Mouse (Mus musculus): ENCODE data around the gene Med13l. TPM values are rescaled to one million over a fixed set of nuclear protein-coding genes. Genes with fewer than 3 reads are reported as not detected.

The Med13l gene
- total and polyA plus RNA-seq, 3 experiments, result 2.0 to 11.0 (median 10.1) TPM

DNA sequence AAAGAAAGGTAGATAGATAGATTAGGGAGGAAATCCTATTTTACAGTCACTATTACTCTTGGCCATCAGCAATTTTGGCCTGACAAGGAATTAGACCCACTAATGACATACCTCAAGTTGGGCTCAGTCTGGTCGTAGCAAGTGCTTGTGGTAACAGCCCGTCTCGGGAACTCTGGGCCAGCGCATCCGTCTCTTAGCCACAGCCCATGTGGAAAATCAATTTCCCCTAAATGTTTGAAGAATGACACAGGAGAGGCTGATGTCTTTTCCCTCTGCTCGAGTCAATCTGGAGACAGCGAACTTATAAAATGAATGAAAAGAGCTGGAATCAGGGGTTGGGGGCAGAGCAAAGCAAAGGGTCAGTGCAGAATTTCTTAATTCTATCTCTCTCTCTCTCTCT is 36.1 kb upstream of the Med13l start:
- no peaks in the 10 kb centered on the region for H3K9me3 ChIP-seq (replicated peaks; ENCODE audit: low read length)
- DNase-seq (ENCODE audit: extremely low read depth), result no peak
- H3K4me2 ChIP-seq (ENCODE audit: insufficient read depth, low read depth, poor library complexity, severe bottlenecking), result no peak overlapping the region
- no peak overlapping the region for H3K9ac ChIP-seq (ENCODE audit: insufficient read depth, low read depth)
- no peaks in the 10 kb centered on the region for H3K36me3 ChIP-seq (replicated peaks in 1 of 2; ENCODE audit: control insufficient read depth in 1 of 2, insufficient read depth in 1 of 2, low read length in 1 of 2)
- H3K79me2 ChIP-seq (replicated peaks; ENCODE audit: control insufficient read depth, extremely low read depth, insufficient read depth, poor library complexity, severe bottlenecking), result no peaks in the 10 kb centered on the region
- no peaks in the 10 kb centered on the region for H3K27me3 ChIP-seq (replicated peaks)
- peaks cover 2 to 6% of the 10 kb centered on the region in 2 experiments; a peak in 1 of 4 replicates for H3K4me1 ChIP-seq (ENCODE audit: control insufficient read depth in 1 of 2, insufficient read depth in 2 of 2)
- H3K4me3 ChIP-seq (replicated peaks in 1 of 3; ENCODE audit: low read depth in 2 of 3, low read length in 2 of 3, poor library complexity in 1 of 3), result no peak overlapping the region
- dilution Hi-C loops (cut with MboI; ENCODE audit: extremely low pct_ligation_motif_present, extremely low pct_unique_long_range_greater_than_20kb, low sequenced_read_pairs) (no loop called here), in situ Hi-C loops (cut with MboI; ENCODE audit: low pct_ligation_motif_present, low pct_unique_long_range_greater_than_20kb, low sequenced_read_pairs) (no loop called here)
- no peak overlapping the region for H3K27ac ChIP-seq (ENCODE audit: insufficient read depth, low read depth)
- TF ChIP-seq KAT2A (IDR thresholded peaks at IDR 0.05; ENCODE audit: insufficient replicate concordance, low read length), result no peak
- TF ChIP-seq CTCF (conservative IDR thresholded peaks at IDR 0.05 in 1 of 2, IDR thresholded peaks at IDR 0.05 in 1 of 2; ENCODE audit: low read depth in 2 of 2, low read length in 2 of 2), result no peak
- TF ChIP-seq USF2 (conservative IDR thresholded peaks at IDR 0.05; ENCODE audit: low read depth, low read length), result no peak
- no peak for TF ChIP-seq NELFE (IDR thresholded peaks at IDR 0.05; ENCODE audit: low read depth, low read length)
- TF ChIP-seq MAFK (IDR thresholded peaks at IDR 0.05; ENCODE audit: insufficient replicate concordance, low read length), result no peak
- no peak for TF ChIP-seq USF1 (IDR thresholded peaks at IDR 0.05; ENCODE audit: low read depth, low read length)
- no peak for TF ChIP-seq CHD1 (IDR thresholded peaks at IDR 0.05; ENCODE audit: low read depth, low read length)
- no peak for TF ChIP-seq UBTF (IDR thresholded peaks at IDR 0.05; ENCODE audit: low read depth, low read length)
- TF ChIP-seq RCOR1 (conservative IDR thresholded peaks at IDR 0.05; ENCODE audit: low read depth, low read length), result no peak

DNA sequence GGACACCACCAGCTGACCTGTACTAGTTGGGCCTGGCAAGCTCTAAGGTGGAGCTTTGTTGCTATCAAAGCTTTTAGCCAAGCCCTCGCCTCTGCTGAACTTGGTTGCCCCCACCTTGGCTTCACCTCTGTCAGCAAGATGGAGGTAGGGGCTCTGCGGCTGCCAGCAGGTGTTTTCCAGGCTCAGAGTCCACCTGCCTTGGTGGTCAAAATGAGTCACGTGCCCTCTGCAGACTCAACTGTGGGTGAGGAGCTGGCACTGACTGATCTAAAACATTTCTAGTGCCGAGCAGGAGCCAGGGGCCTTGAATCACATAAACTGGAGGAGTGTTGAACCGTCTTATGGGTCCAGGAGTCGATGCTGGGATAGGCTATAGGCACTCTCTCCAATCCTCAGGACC is 34.8 kb upstream of the Med13l start:
- dilution Hi-C loops (cut with MboI; ENCODE audit: extremely low pct_ligation_motif_present, extremely low pct_unique_long_range_greater_than_20kb, low sequenced_read_pairs) (no loop called here), in situ Hi-C loops (cut with MboI; ENCODE audit: low pct_ligation_motif_present, low pct_unique_long_range_greater_than_20kb, low sequenced_read_pairs) (no loop called here)
- Histone ChIP-seq H3K27me3 (replicated peaks) (no peaks in the 10 kb centered on the region), H3K79me2 (replicated peaks; ENCODE audit: control insufficient read depth, extremely low read depth, insufficient read depth, poor library complexity, severe bottlenecking) (no peaks in the 10 kb centered on the region), H3K27ac (ENCODE audit: insufficient read depth, low read depth) (no peak overlapping the region), H3K4me3 (replicated peaks in 1 of 3; ENCODE audit: low read depth in 2 of 3, low read length in 2 of 3, poor library complexity in 1 of 3) (no peak overlapping the region), H3K4me1 (ENCODE audit: control insufficient read depth in 1 of 2, insufficient read depth in 2 of 2) (peaks cover 2 to 6% of the 10 kb centered on the region in 2 experiments; a peak in 1 of 4 replicates), H3K36me3 (replicated peaks in 1 of 2; ENCODE audit: control insufficient read depth in 1 of 2, insufficient read depth in 1 of 2, low read length in 1 of 2) (no peaks in the 10 kb centered on the region), H3K9me3 (replicated peaks; ENCODE audit: low read length) (no peaks in the 10 kb centered on the region), H3K9ac (ENCODE audit: insufficient read depth, low read depth) (no peak overlapping the region), H3K4me2 (ENCODE audit: insufficient read depth, low read depth, poor library complexity, severe bottlenecking) (no peak overlapping the region)
- no peak for DNase-seq (ENCODE audit: extremely low read depth)
- TF ChIP-seq BHLHE40 (IDR thresholded peaks at IDR 0.05; ENCODE audit: low read depth, low read length) (peak; percentile 55; the same call in 1 of the 2 replicates), IRF4 (IDR thresholded peaks at IDR 0.05; ENCODE audit: low read depth, low read length) (no peak), ZKSCAN1 (IDR thresholded peaks at IDR 0.05; ENCODE audit: borderline replicate concordance, low read depth, low read length) (no peak), MXI1 (IDR thresholded peaks at IDR 0.05; ENCODE audit: low read depth, low read length) (no peak), E2F4 (IDR thresholded peaks at IDR 0.05; ENCODE audit: insufficient replicate concordance, low read depth, low read length) (no peak), KAT2A (IDR thresholded peaks at IDR 0.05; ENCODE audit: insufficient replicate concordance, low read length) (no peak), USF1 (IDR thresholded peaks at IDR 0.05; ENCODE audit: low read depth, low read length) (peak; percentile 4; the same call in 1 of the 2 replicates), PAX5 (IDR thresholded peaks at IDR 0.05; ENCODE audit: low read length) (no peak)
